Mouse (Mus musculus) ES-Bruce4 (cell line): Measurements from ENCODE around the gene Nsd2. TPM values are rescaled to one million over a fixed set of nuclear protein-coding genes. Genes with fewer than 3 reads are reported as not detected.

Experiments
- H3K27ac ChIP-seq: 2 replicates; pipeline ENCODE4 v1.5.1; 2012; ENCODE audit warnings: low read length, inconsistent platforms; ENCODE audit not compliant: insufficient read depth
- H3K27me3 ChIP-seq: 2 replicates; pipeline ENCODE4 v1.6.1; 2012; ENCODE audit warnings: mild to moderate bottlenecking, low read length, inconsistent platforms; ENCODE audit not compliant: control insufficient read depth, poor library complexity, insufficient read depth, severe bottlenecking
- H3K36me3 ChIP-seq: 2 replicates; pipeline ENCODE4 v1.6.1; 2012; ENCODE audit warnings: inconsistent platforms, mild to moderate bottlenecking, low read length, moderate library complexity; ENCODE audit not compliant: control insufficient read depth, poor library complexity, insufficient read depth, severe bottlenecking
- H3K4me1 ChIP-seq: one replicate; pipeline ENCODE4 v1.8.1; 2011; ENCODE audit warnings: low read length; ENCODE audit not compliant: control insufficient read depth, insufficient read depth
- H3K4me3 ChIP-seq: 2 replicates; pipeline ENCODE4 v1.5.1; 2011; ENCODE audit warnings: low read depth, mild to moderate bottlenecking, low read length
- H3K9ac ChIP-seq: 2 replicates; pipeline ENCODE4 v1.6.1; 2012; ENCODE audit warnings: low read depth, mild to moderate bottlenecking, inconsistent platforms; ENCODE audit not compliant: poor library complexity, severe bottlenecking
- H3K9me3 ChIP-seq: replicated peaks from 2 replicates; pipeline ENCODE4 v1.6.1; 2012; ENCODE audit warnings: mild to moderate bottlenecking, low read length, inconsistent platforms; ENCODE audit not compliant: control insufficient read depth, poor library complexity, insufficient read depth, severe bottlenecking
- CTCF ChIP-seq: IDR thresholded peaks from one replicate; pipeline ENCODE4 v1.8.1; 2011; ENCODE audit warnings: low read depth, low read length
- EP300 ChIP-seq: IDR thresholded peaks from 2 replicates; pipeline ENCODE4 v1.6.1; 2011; ENCODE audit warnings: low read depth, low read length; ENCODE audit not compliant: insufficient read depth
- POLR2A ChIP-seq: IDR thresholded peaks from one replicate; pipeline ENCODE4 v1.8.1; 2011; ENCODE audit warnings: low read length; ENCODE audit not compliant: insufficient read depth
- polyA plus RNA-seq: library from polyadenylated mRNA; stranded (reverse); fragments of >200 nt; gene quantifications from 2 replicates; pipeline ENCODE4 v1.2.4, GENCODE M21; 2011; ENCODE audit warnings: low read depth; ENCODE audit not compliant: missing spikeins, insufficient read depth, insufficient read length

The Nsd2 gene
- polyA plus RNA-seq, 1 experiment, result 109 TPM

- no peaks in the 10 kb centered on the region for H3K27me3 ChIP-seq
- no peaks in the 10 kb centered on the region for H3K9me3 ChIP-seq
- H3K4me1 ChIP-seq, result no peaks in the 10 kb centered on the region
- no peak overlapping the region for H3K27ac ChIP-seq
- TF ChIP-seq EP300 (no peak), CTCF (no peak), POLR2A (no peak)
- H3K36me3 ChIP-seq, result peaks cover 54% of the 10 kb centered on the region
- H3K9ac ChIP-seq, result no peak overlapping the region
- no peak overlapping the region for H3K4me3 ChIP-seq
Measured at GRCm38 (mm10) chr5:33898671-33899070, 78.1 kb downstream of the Nsd2 start.

GRCm38 (mm10) chr5:33899245-33899644, 78.7 kb downstream of the Nsd2 start:
- H3K27me3 ChIP-seq, result no peaks in the 10 kb centered on the region
- TF ChIP-seq EP300 (no peak), CTCF (no peak), POLR2A (no peak)
- no peak overlapping the region for H3K9ac ChIP-seq
- H3K9me3 ChIP-seq, result no peaks in the 10 kb centered on the region
- H3K4me1 ChIP-seq, result no peaks in the 10 kb centered on the region
- no peak overlapping the region for H3K27ac ChIP-seq
- H3K36me3 ChIP-seq, result peaks cover 54% of the 10 kb centered on the region
- no peak overlapping the region for H3K4me3 ChIP-seq

- TF ChIP-seq CTCF (no peak), POLR2A (no peak), EP300 (no peak)
- no peaks in the 10 kb centered on the region for H3K27me3 ChIP-seq
- no peaks in the 10 kb centered on the region for H3K4me1 ChIP-seq
- no peak overlapping the region for H3K27ac ChIP-seq
- no peak overlapping the region for H3K9ac ChIP-seq
- H3K36me3 ChIP-seq, result peaks cover 51% of the 10 kb centered on the region
- H3K4me3 ChIP-seq, result no peak overlapping the region
- no peaks in the 10 kb centered on the region for H3K9me3 ChIP-seq
Measured at GRCm38 (mm10) chr5:33900101-33900500, 79.6 kb downstream of the Nsd2 start.

- H3K4me1 ChIP-seq, result no peaks in the 10 kb centered on the region
- TF ChIP-seq POLR2A (no peak), EP300 (no peak), CTCF (no peak)
- no peak overlapping the region for H3K9ac ChIP-seq
- no peak overlapping the region for H3K27ac ChIP-seq
- no peak overlapping the region for H3K4me3 ChIP-seq
- peaks cover 48% of the 10 kb centered on the region for H3K36me3 ChIP-seq
- H3K27me3 ChIP-seq, result no peaks in the 10 kb centered on the region
- no peaks in the 10 kb centered on the region for H3K9me3 ChIP-seq
Measured at GRCm38 (mm10) chr5:33900701-33901263, 80.3 kb downstream of the Nsd2 start.

GRCm38 (mm10) chr5:33901278-33901677, 80.8 kb downstream of the Nsd2 start:
- H3K4me1 ChIP-seq, result no peaks in the 10 kb centered on the region
- H3K4me3 ChIP-seq, result no peak overlapping the region
- H3K9ac ChIP-seq, result no peak overlapping the region
- no peaks in the 10 kb centered on the region for H3K27me3 ChIP-seq
- no peak overlapping the region for H3K27ac ChIP-seq
- TF ChIP-seq CTCF, result no peak
- TF ChIP-seq EP300, result no peak
- no peak for TF ChIP-seq POLR2A
- H3K36me3 ChIP-seq, result peaks cover 44% of the 10 kb centered on the region
- H3K9me3 ChIP-seq, result no peaks in the 10 kb centered on the region

GRCm38 (mm10) chr5:33902696-33903095, 82.2 kb downstream of the Nsd2 start:
- Histone ChIP-seq H3K4me1 (no peaks in the 10 kb centered on the region), H3K36me3 (peaks cover 35% of the 10 kb centered on the region), H3K9ac (no peak overlapping the region), H3K4me3 (no peak overlapping the region), H3K27ac (no peak overlapping the region), H3K9me3 (no peaks in the 10 kb centered on the region), H3K27me3 (no peaks in the 10 kb centered on the region)
- TF ChIP-seq POLR2A, result no peak
- no peak for TF ChIP-seq CTCF
- no peak for TF ChIP-seq EP300
